Mouse (Mus musculus) left cerebral cortex, adult 8-10 months (tissue): ENCODE data around the gene Dcakd. TPM values are rescaled to one million over a fixed set of nuclear protein-coding genes. Genes with fewer than 3 reads are reported as not detected.
"Not testable (repeated sequence)": the region's sequence is repeated elsewhere in the genome, so short reads cannot be mapped to it uniquely, and the experiment has no call there.

Experiments
- DNase-seq, 2 experiments: peaks; one replicate each; pipeline ENCODE4 v3.0.0; 2022; ENCODE audit warnings: low spot score in 2 of 2
- total RNA-seq, 4 experiments: library from RNA; stranded (reverse); gene quantifications; 2 replicates each; pipeline ENCODE4 v1.2.4; 2022

Gene Dcakd
- total RNA-seq, 4 experiments from 2014 or later: 36.7 to 45.3 (median 40.8) TPM

- no peak for DNase-seq
These were observed 46.8 kb downstream of the Dcakd start for GRCm38 (mm10) chr11:102981151-102981890.

- no peak for DNase-seq
These were observed 50.0 kb downstream of the Dcakd start for GRCm38 (mm10) chr11:102978052-102978666.

- DNase-seq: not testable (repeated sequence)
These were observed 52.2 kb downstream of the Dcakd start for GRCm38 (mm10) chr11:102975966-102976365.

- DNase-seq: no peak
These were observed 55.8 kb downstream of the Dcakd start for GRCm38 (mm10) chr11:102972326-102972725.

GRCm38 (mm10) chr11:102971604-102972003 lies 56.5 kb downstream of the Dcakd start:
- DNase-seq: no peak

GRCm38 (mm10) chr11:102964547-102965091 lies 63.5 kb downstream of the Dcakd start:
- DNase-seq: no peak

- no peak for DNase-seq
These were observed 64.1 kb downstream of the Dcakd start for GRCm38 (mm10) chr11:102963855-102964546.

- DNase-seq: no peak
These were observed 64.8 kb downstream of the Dcakd start for GRCm38 (mm10) chr11:102963246-102963854.

GRCm38 (mm10) chr11:102962861-102963245 lies 65.3 kb downstream of the Dcakd start:
- DNase-seq: no peak

- DNase-seq: no peak
These were observed 67.1 kb downstream of the Dcakd start for GRCm38 (mm10) chr11:102961082-102961481.

- DNase-seq: no peak
These were observed 69.3 kb downstream of the Dcakd start for GRCm38 (mm10) chr11:102958870-102959269.

- no peak for DNase-seq
These were observed 69.7 kb downstream of the Dcakd start for GRCm38 (mm10) chr11:102958431-102958830.

GRCm38 (mm10) chr11:102957692-102958091 lies 70.4 kb downstream of the Dcakd start:
- DNase-seq: no peak

GRCm38 (mm10) chr11:102956962-102957614 lies 71.0 kb downstream of the Dcakd start:
- no peak for DNase-seq

- DNase-seq: no peak
These were observed 75.2 kb downstream of the Dcakd start for GRCm38 (mm10) chr11:102952922-102953321.

GRCm38 (mm10) chr11:102948043-102948961 lies 79.8 kb downstream of the Dcakd start:
- DNase-seq: no peak

GRCm38 (mm10) chr11:102946992-102947343 lies 81.2 kb downstream of the Dcakd start:
- no peak for DNase-seq

GRCm38 (mm10) chr11:102946265-102946991 lies 81.7 kb downstream of the Dcakd start, which contains the start of gene C1ql1:
C1ql1 (minus strand) TSS chr11:102946688.
- peak in 1 of 2 experiments; percentile 45 for DNase-seq
